In the genomic region with DNA sequence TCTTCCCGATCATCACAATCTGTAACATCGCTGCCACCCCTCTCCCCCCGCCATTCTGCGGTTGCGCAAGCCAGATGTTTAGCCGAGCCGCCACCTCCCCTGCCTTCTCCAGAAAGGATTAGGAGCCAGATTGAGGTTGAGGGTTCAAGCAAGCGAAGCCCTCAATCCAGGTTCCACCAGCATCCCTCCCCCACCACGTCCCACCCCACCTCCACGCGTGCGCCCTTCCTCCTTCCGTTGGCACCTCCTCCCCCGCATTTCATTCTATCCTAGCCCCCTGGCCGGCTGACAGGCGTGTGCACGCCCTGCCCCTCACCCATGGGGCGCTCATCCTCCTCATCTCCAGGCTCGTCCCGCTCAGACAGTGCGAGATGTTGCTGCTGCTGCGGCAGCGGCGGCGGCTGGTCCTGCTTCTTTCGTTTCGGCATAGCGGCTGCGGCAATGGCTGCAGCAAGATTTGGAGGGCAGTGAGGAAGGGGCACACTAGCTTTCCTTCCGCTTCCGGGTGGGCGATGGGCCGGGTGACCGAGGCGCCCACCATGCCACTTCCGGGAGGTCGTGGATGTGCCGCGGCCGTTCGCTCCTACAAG, we compare ENCODE assay signal across 8 mouse cellular contexts. TPM values are rescaled to one million over a fixed set of nuclear protein-coding genes. Genes with fewer than 3 reads are reported as not detected.
DNase-seq lines count a peak whose midpoint lies in the region; ATAC-seq and TF ChIP-seq lines count a peak whose summit lies in the region.

No protein-coding gene starts in this region.

- H3K4me1 ChIP-seq in kidney, embryonic 14.5 days (ENCODE audit: control insufficient read depth, insufficient read depth, low read length) = peaks cover 16% of the 10 kb centered on the region
- peaks cover 17% of the 10 kb centered on the region for H3K4me1 ChIP-seq in embryonic facial prominence, embryonic 15.5 days
- peaks cover 29% of the 10 kb centered on the region for H3K4me1 ChIP-seq in hindbrain, embryonic 15.5 days (replicated peaks)
- H3K4me1 ChIP-seq in liver, embryonic 13.5 days (replicated peaks) = peaks cover 38% of the 10 kb centered on the region
- H3K4me1 ChIP-seq in neural tube, embryonic 15.5 days = peaks cover 33% of the 10 kb centered on the region

- H3K9me3 ChIP-seq in kidney, embryonic 14.5 days (ENCODE audit: control insufficient read depth, low read length) = no peaks in the 10 kb centered on the region
- H3K9me3 ChIP-seq in embryonic facial prominence, embryonic 15.5 days (replicated peaks) = no peaks in the 10 kb centered on the region
- H3K9me3 ChIP-seq in hindbrain, embryonic 15.5 days = no peaks in the 10 kb centered on the region
- H3K9me3 ChIP-seq in liver, embryonic 13.5 days (replicated peaks) = no peaks in the 10 kb centered on the region
- H3K9me3 ChIP-seq in neural tube, embryonic 15.5 days (replicated peaks) = no peaks in the 10 kb centered on the region

- ATAC-seq in kidney, embryonic 14.5 days (ENCODE audit: low FRiP score, low TSS enrichment) = peak; percentile 80
- ATAC-seq in Patski = peak; percentile 9
- ATAC-seq in embryonic facial prominence, embryonic 15.5 days (ENCODE audit: insufficient number of reproducible peaks, low FRiP score, low TSS enrichment, low read depth) = peak; percentile 82
- ATAC-seq in hindbrain, embryonic 15.5 days (ENCODE audit: low FRiP score, low read depth) = peak; percentile 89
- peak; percentile 19 for ATAC-seq in liver, embryonic 13.5 days (ENCODE audit: low read depth)
- ATAC-seq in neural tube, embryonic 15.5 days (ENCODE audit: low FRiP score) = peak; percentile 91

- TF ChIP-seq CTCF in Patski (IDR thresholded peaks at IDR 0.05) = no peak

- POLR2A ChIA-PET in Patski (lab: Charles Lee) = interaction anchor here (0.9 to 1.4 kb wide), 3 partner anchors 13 to 18 kb away, joined by 3 to 6 read pairs (median 5); no protein-coding TSS in a partner anchor

- peak overlapping the region; percentile 81 for H3K9ac ChIP-seq in kidney, embryonic 14.5 days (ENCODE audit: low read depth, low read length)
- peak overlapping the region; percentile 74 for H3K9ac ChIP-seq in embryonic facial prominence, embryonic 15.5 days
- peak overlapping the region; percentile 90 for H3K9ac ChIP-seq in hindbrain, embryonic 15.5 days
- H3K9ac ChIP-seq in liver, embryonic 13.5 days = peak overlapping the region; percentile 78
- H3K9ac ChIP-seq in neural tube, embryonic 15.5 days (replicated peaks) = peak overlapping the region; percentile 91

- H3K27me3 ChIP-seq in kidney, embryonic 14.5 days (ENCODE audit: control insufficient read depth, insufficient read depth, low read length) = no peaks in the 10 kb centered on the region
- H3K27me3 ChIP-seq in Patski = no peaks in the 10 kb centered on the region
- H3K27me3 ChIP-seq in embryonic facial prominence, embryonic 15.5 days = no peaks in the 10 kb centered on the region
- no peaks in the 10 kb centered on the region for H3K27me3 ChIP-seq in hindbrain, embryonic 15.5 days
- H3K27me3 ChIP-seq in liver, embryonic 13.5 days = no peaks in the 10 kb centered on the region
- no peaks in the 10 kb centered on the region for H3K27me3 ChIP-seq in neural tube, embryonic 15.5 days (replicated peaks)

- peak overlapping the region; percentile 95 for H3K4me3 ChIP-seq in kidney, embryonic 14.5 days (ENCODE audit: low read length)
- peak overlapping the region; percentile 96 for H3K4me3 ChIP-seq in embryonic facial prominence, embryonic 15.5 days (replicated peaks)
- peak overlapping the region; percentile 99 for H3K4me3 ChIP-seq in hindbrain, embryonic 15.5 days
- H3K4me3 ChIP-seq in liver, embryonic 13.5 days (replicated peaks) = peak overlapping the region; percentile 76
- H3K4me3 ChIP-seq in neural tube, embryonic 15.5 days (replicated peaks) = peak overlapping the region; percentile 94

- DNase-seq in kidney, adult 8-10 months = no peak
- DNase-seq in Patski (ENCODE audit: low read depth, low spot score) = no peak
- no peak for DNase-seq in liver, embryonic 13.5 days
- DNase-seq in B cell, adult 2 months = no peak

- in situ Hi-C loops in Patski (cut with MboI; ENCODE audit: low pct_unique_long_range_greater_than_20kb) = no loop called here

- H3K4me2 ChIP-seq in kidney, embryonic 14.5 days (replicated peaks; ENCODE audit: low read depth, low read length) = peak overlapping the region; percentile 77
- H3K4me2 ChIP-seq in embryonic facial prominence, embryonic 15.5 days (replicated peaks) = peak overlapping the region; percentile 77
- peak overlapping the region; percentile 94 for H3K4me2 ChIP-seq in hindbrain, embryonic 15.5 days
- peak overlapping the region; percentile 98 for H3K4me2 ChIP-seq in liver, embryonic 13.5 days
- peak overlapping the region; percentile 80 for H3K4me2 ChIP-seq in neural tube, embryonic 15.5 days

- WGBS in kidney, embryonic 14.5 days = under 1% methylated on average over 41 of the region's 41 CpGs
- WGBS in embryonic facial prominence, embryonic 15.5 days = under 1% methylated on average over 41 of the region's 41 CpGs
- under 1% methylated on average over 41 of the region's 41 CpGs for WGBS in hindbrain, embryonic 15.5 days
- WGBS in liver, embryonic 13.5 days (ENCODE audit: insufficient replicate concordance) = 1% methylated on average over 41 of the region's 41 CpGs
- WGBS in neural tube, embryonic 15.5 days = under 1% methylated on average over 41 of the region's 41 CpGs

- peak overlapping the region; percentile 97 for H3K27ac ChIP-seq in kidney, embryonic 14.5 days (ENCODE audit: low read depth, low read length)
- peak overlapping the region; percentile 98 for H3K27ac ChIP-seq in embryonic facial prominence, embryonic 15.5 days (replicated peaks)
- H3K27ac ChIP-seq in hindbrain, embryonic 15.5 days (replicated peaks) = peak overlapping the region; percentile 98
- peak overlapping the region; percentile 81 for H3K27ac ChIP-seq in liver, embryonic 13.5 days
- H3K27ac ChIP-seq in neural tube, embryonic 15.5 days (replicated peaks) = peak overlapping the region; percentile 98

- H3K36me3 ChIP-seq in kidney, embryonic 14.5 days (ENCODE audit: control insufficient read depth, insufficient read depth, low read length) = peaks cover 51% of the 10 kb centered on the region
- peaks cover 41% of the 10 kb centered on the region for H3K36me3 ChIP-seq in embryonic facial prominence, embryonic 15.5 days
- peaks cover 36% of the 10 kb centered on the region for H3K36me3 ChIP-seq in hindbrain, embryonic 15.5 days
- peaks cover 41% of the 10 kb centered on the region for H3K36me3 ChIP-seq in liver, embryonic 13.5 days
- peaks cover 39% of the 10 kb centered on the region for H3K36me3 ChIP-seq in neural tube, embryonic 15.5 days

- CTCF ChIA-PET in Patski (lab: Charles Lee) = interaction anchor here (6.8 kb wide), 1 partner anchor 15 kb away, joined by 62 read pairs; no protein-coding TSS in a partner anchor

RNA-seq across cellular contexts. Expression of a gene that starts 0.7 kb away (rescaled TPM):
- 35.0 and 44.5 TPM in 2 replicates for polyA plus RNA-seq in kidney, embryonic 14.5 days (2014; fragmentation: Nextera tagmentation; extraction: Ambion mirVana)
- polyA plus RNA-seq in Patski (2021) = 74.4 TPM
- 59.7 and 61.5 TPM in 2 replicates for polyA plus RNA-seq in embryonic facial prominence, embryonic 15.5 days (2015; fragmentation: Nextera tagmentation; extraction: Ambion mirVana)
- polyA plus RNA-seq in hindbrain, embryonic 15.5 days (2015; fragmentation: Nextera tagmentation; extraction: Ambion mirVana) = 62.7 and 65.5 TPM in 2 replicates
- polyA plus RNA-seq in liver, embryonic 13.5 days (2015; fragmentation: Nextera tagmentation; extraction: Ambion mirVana) = 14.6 and 15.2 TPM in 2 replicates
- polyA plus RNA-seq in neural tube, embryonic 15.5 days (2015; fragmentation: Nextera tagmentation; extraction: Ambion mirVana) = 67.4 and 73.0 TPM in 2 replicates

RNA-seq across cellular contexts. Expression of a gene that starts 1.1 kb away (rescaled TPM):
- polyA plus RNA-seq in kidney, embryonic 14.5 days (2014; fragmentation: Nextera tagmentation; extraction: Ambion mirVana) = 34.5 and 40.1 TPM in 2 replicates
- 39.1 TPM for polyA plus RNA-seq in Patski (2021)
- 37.8 and 41.4 TPM in 2 replicates for polyA plus RNA-seq in embryonic facial prominence, embryonic 15.5 days (2015; fragmentation: Nextera tagmentation; extraction: Ambion mirVana)
- polyA plus RNA-seq in hindbrain, embryonic 15.5 days (2015; fragmentation: Nextera tagmentation; extraction: Ambion mirVana) = 89.0 and 92.9 TPM in 2 replicates
- polyA plus RNA-seq in liver, embryonic 13.5 days (2015; fragmentation: Nextera tagmentation; extraction: Ambion mirVana) = 8.3 and 8.7 TPM in 2 replicates
- polyA plus RNA-seq in neural tube, embryonic 15.5 days (2015; fragmentation: Nextera tagmentation; extraction: Ambion mirVana) = 78.5 and 87.9 TPM in 2 replicates

RNA-seq across cellular contexts. Expression of a gene that starts 9.3 kb away (rescaled TPM):
- 74.6 and 97.8 TPM in 2 replicates for polyA plus RNA-seq in kidney, embryonic 14.5 days (2014; fragmentation: Nextera tagmentation; extraction: Ambion mirVana)
- polyA plus RNA-seq in Patski (2021) = 110 TPM
- 89.0 and 92.2 TPM in 2 replicates for polyA plus RNA-seq in embryonic facial prominence, embryonic 15.5 days (2015; fragmentation: Nextera tagmentation; extraction: Ambion mirVana)
- polyA plus RNA-seq in hindbrain, embryonic 15.5 days (2015; fragmentation: Nextera tagmentation; extraction: Ambion mirVana) = 76.1 and 81.0 TPM in 2 replicates
- 81.3 and 110 TPM in 2 replicates for polyA plus RNA-seq in liver, embryonic 13.5 days (2015; fragmentation: Nextera tagmentation; extraction: Ambion mirVana)
- 78.4 and 90.3 TPM in 2 replicates for polyA plus RNA-seq in neural tube, embryonic 15.5 days (2015; fragmentation: Nextera tagmentation; extraction: Ambion mirVana)

RNA-seq across cellular contexts. Expression of a gene that starts 41.5 kb away (rescaled TPM):
- polyA plus RNA-seq in kidney, embryonic 14.5 days (2014; fragmentation: Nextera tagmentation; extraction: Ambion mirVana) = 2.5 and 4.0 TPM in 2 replicates
- 0.31 TPM for polyA plus RNA-seq in Patski (2021)
- 3.0 and 3.7 TPM in 2 replicates for polyA plus RNA-seq in embryonic facial prominence, embryonic 15.5 days (2015; fragmentation: Nextera tagmentation; extraction: Ambion mirVana)
- polyA plus RNA-seq in hindbrain, embryonic 15.5 days (2015; fragmentation: Nextera tagmentation; extraction: Ambion mirVana) = 9.0 and 9.9 TPM in 2 replicates
- polyA plus RNA-seq in liver, embryonic 13.5 days (2015; fragmentation: Nextera tagmentation; extraction: Ambion mirVana) = 5.2 and 5.7 TPM in 2 replicates
- 8.6 and 10.0 TPM in 2 replicates for polyA plus RNA-seq in neural tube, embryonic 15.5 days (2015; fragmentation: Nextera tagmentation; extraction: Ambion mirVana)

RNA-seq across cellular contexts. Expression of a gene that starts 53.7 kb away (rescaled TPM):
- 3.0 and 3.7 TPM in 2 replicates for polyA plus RNA-seq in kidney, embryonic 14.5 days (2014; fragmentation: Nextera tagmentation; extraction: Ambion mirVana)
- 28.3 TPM for polyA plus RNA-seq in Patski (2021)
- polyA plus RNA-seq in embryonic facial prominence, embryonic 15.5 days (2015; fragmentation: Nextera tagmentation; extraction: Ambion mirVana) = 24.9 and 26.4 TPM in 2 replicates
- 4.8 and 6.6 TPM in 2 replicates for polyA plus RNA-seq in hindbrain, embryonic 15.5 days (2015; fragmentation: Nextera tagmentation; extraction: Ambion mirVana)
- 23.1 and 24.0 TPM in 2 replicates for polyA plus RNA-seq in liver, embryonic 13.5 days (2015; fragmentation: Nextera tagmentation; extraction: Ambion mirVana)
- polyA plus RNA-seq in neural tube, embryonic 15.5 days (2015; fragmentation: Nextera tagmentation; extraction: Ambion mirVana) = 5.3 and 13.9 TPM in 2 replicates

Comparison
In these comparisons a context has a peak if more than half of its experiments do, and no peak if none do; other contexts are left out.
1. ATAC-seq: peak in every context shown above with its lines; median percentile 91 in neural tube, embryonic 15.5 days; 89 in hindbrain, embryonic 15.5 days; 82 in embryonic facial prominence, embryonic 15.5 days; 80 in kidney, embryonic 14.5 days; 19 in liver, embryonic 13.5 days; 9 in Patski.